Mouse (Mus musculus) erythroblast, embryonic 14.5 days (primary cell): ENCODE results near the gene Rab3b. TPM values are rescaled to one million over a fixed set of nuclear protein-coding genes. Genes with fewer than 3 reads are reported as not detected.

ENCODE experiments used
- H3K27me3 ChIP-seq: 2 replicates; pipeline ENCODE4 v1.6.1; 2012; ENCODE audit warnings: inconsistent platforms; ENCODE audit not compliant: control insufficient read depth
- H3K36me3 ChIP-seq: 2 replicates; pipeline ENCODE4 v1.6.1; 2012; ENCODE audit warnings: mild to moderate bottlenecking, inconsistent platforms; ENCODE audit not compliant: control insufficient read depth
- H3K4me1 ChIP-seq: 2 replicates; pipeline ENCODE4 v1.6.1; 2012; ENCODE audit warnings: inconsistent platforms; ENCODE audit not compliant: control insufficient read depth
- H3K4me3 ChIP-seq: replicated peaks from 2 replicates; pipeline ENCODE3; 2012; ENCODE audit warnings: moderate library complexity, mild to moderate bottlenecking, inconsistent platforms
- H3K9me3 ChIP-seq: 2 replicates; pipeline ENCODE4 v1.6.1; 2012; ENCODE audit warnings: low read length, inconsistent platforms, mixed read lengths; ENCODE audit not compliant: control insufficient read depth
- GATA1 ChIP-seq: IDR thresholded peaks from 2 replicates; pipeline ENCODE4 v1.6.1; 2012; ENCODE audit warnings: low read length, inconsistent platforms, mixed read lengths
- TAL1 ChIP-seq: IDR thresholded peaks from 3 replicates; pipeline ENCODE4 v1.6.1; 2012; ENCODE audit warnings: low read length, inconsistent platforms, mixed read lengths
- polyA plus RNA-seq: library from polyadenylated mRNA; stranded (reverse); fragments of >175 nt; gene quantifications from 2 replicates; pipeline ENCODE4 v1.2.3, GENCODE M21; 2012

The Rab3b gene
- polyA plus RNA-seq, 1 experiment: not detected

GRCm38 (mm10) chr4:108841920-108842578 lies 36.8 kb upstream of the Rab3b start:
- TF ChIP-seq GATA1 (no peak), TAL1 (no peak)
- no peak overlapping the region for H3K4me3 ChIP-seq
- H3K4me1 ChIP-seq: peaks cover 9% of the 10 kb centered on the region
- H3K36me3 ChIP-seq: no peaks in the 10 kb centered on the region
- H3K27me3 ChIP-seq: no peaks in the 10 kb centered on the region
- no peaks in the 10 kb centered on the region for H3K9me3 ChIP-seq

GRCm38 (mm10) chr4:108843336-108843735 lies 35.5 kb upstream of the Rab3b start:
- Histone ChIP-seq H3K4me3 (no peak overlapping the region), H3K9me3 (no peaks in the 10 kb centered on the region), H3K36me3 (no peaks in the 10 kb centered on the region), H3K27me3 (no peaks in the 10 kb centered on the region), H3K4me1 (peaks cover 17% of the 10 kb centered on the region)
- TF ChIP-seq TAL1 (no peak), GATA1 (no peak)

GRCm38 (mm10) chr4:108845824-108846569 lies 32.9 kb upstream of the Rab3b start:
- H3K27me3 ChIP-seq: no peaks in the 10 kb centered on the region
- no peaks in the 10 kb centered on the region for H3K9me3 ChIP-seq
- no peak overlapping the region for H3K4me3 ChIP-seq
- peaks cover 8% of the 10 kb centered on the region for H3K36me3 ChIP-seq
- TF ChIP-seq GATA1 (no peak), TAL1 (no peak)
- H3K4me1 ChIP-seq: peaks cover 31% of the 10 kb centered on the region

GRCm38 (mm10) chr4:108847715-108848504 lies 31.0 kb upstream of the Rab3b start, which contains the start of gene Kti12:
Kti12 (plus strand) TSS chr4:108847785.
- Histone ChIP-seq H3K4me3 (peak within 1 kb of the TSS; percentile 89), H3K9me3 (no peaks in the 10 kb centered on the region), H3K4me1 (peaks cover 33% of the 10 kb centered on the region), H3K27me3 (no peaks in the 10 kb centered on the region), H3K36me3 (peaks cover 11% of the 10 kb centered on the region)
- TF ChIP-seq TAL1 (no peak), GATA1 (no peak)

GRCm38 (mm10) chr4:108848505-108848848 lies 30.4 kb upstream of the Rab3b start, which contains the start of gene A730015C16Rik:
A730015C16Rik (minus strand) TSS chr4:108848619.
- TF ChIP-seq GATA1: no peak
- TF ChIP-seq TAL1: no peak
- H3K36me3 ChIP-seq: peaks cover 12% of the 10 kb centered on the region
- H3K4me1 ChIP-seq: peaks cover 28% of the 10 kb centered on the region
- no peaks in the 10 kb centered on the region for H3K9me3 ChIP-seq
- H3K4me3 ChIP-seq: peak within 1 kb of the TSS; percentile 89
- no peaks in the 10 kb centered on the region for H3K27me3 ChIP-seq

- TF ChIP-seq GATA1: peak; percentile 13; the same call in 1 of the 2 replicates
- no peak for TF ChIP-seq TAL1
- peak overlapping the region; percentile 45 for H3K4me3 ChIP-seq
- H3K36me3 ChIP-seq: no peaks in the 10 kb centered on the region
- no peaks in the 10 kb centered on the region for H3K9me3 ChIP-seq
- peaks cover 17% of the 10 kb centered on the region for H3K4me1 ChIP-seq
- no peaks in the 10 kb centered on the region for H3K27me3 ChIP-seq
These were observed 12.1 kb upstream of the Rab3b start for GRCm38 (mm10) chr4:108866806-108867205.

- no peaks in the 10 kb centered on the region for H3K36me3 ChIP-seq
- peaks cover 17% of the 10 kb centered on the region for H3K4me1 ChIP-seq
- H3K4me3 ChIP-seq: no peak overlapping the region
- TF ChIP-seq TAL1 (no peak), GATA1 (no peak)
- no peaks in the 10 kb centered on the region for H3K27me3 ChIP-seq
- no peaks in the 10 kb centered on the region for H3K9me3 ChIP-seq
These were observed 9.0 kb upstream of the Rab3b start for GRCm38 (mm10) chr4:108869730-108870374.

GRCm38 (mm10) chr4:108873746-108874145 lies 5.1 kb upstream of the Rab3b start:
- peaks cover 16% of the 10 kb centered on the region for H3K27me3 ChIP-seq
- no peaks in the 10 kb centered on the region for H3K9me3 ChIP-seq
- TF ChIP-seq GATA1: no peak
- H3K4me1 ChIP-seq: peaks cover 6% of the 10 kb centered on the region
- no peak overlapping the region for H3K4me3 ChIP-seq
- H3K36me3 ChIP-seq: no peaks in the 10 kb centered on the region
